Mouse (Mus musculus) B cell, adult 62 days (primary cell): ENCODE data around the gene Hexim1. TPM values are rescaled to one million over a fixed set of nuclear protein-coding genes. Genes with fewer than 3 reads are reported as not detected.

Experiments used
- total RNA-seq: library from RNA; stranded (reverse); gene quantifications from 4 replicates; pipeline ENCODE4 v1.2.4, GENCODE M21; 2023

Gene Hexim1
- total RNA-seq: 58.8 to 66.9 TPM (median 59.9 TPM) in 4 replicates

DNA sequence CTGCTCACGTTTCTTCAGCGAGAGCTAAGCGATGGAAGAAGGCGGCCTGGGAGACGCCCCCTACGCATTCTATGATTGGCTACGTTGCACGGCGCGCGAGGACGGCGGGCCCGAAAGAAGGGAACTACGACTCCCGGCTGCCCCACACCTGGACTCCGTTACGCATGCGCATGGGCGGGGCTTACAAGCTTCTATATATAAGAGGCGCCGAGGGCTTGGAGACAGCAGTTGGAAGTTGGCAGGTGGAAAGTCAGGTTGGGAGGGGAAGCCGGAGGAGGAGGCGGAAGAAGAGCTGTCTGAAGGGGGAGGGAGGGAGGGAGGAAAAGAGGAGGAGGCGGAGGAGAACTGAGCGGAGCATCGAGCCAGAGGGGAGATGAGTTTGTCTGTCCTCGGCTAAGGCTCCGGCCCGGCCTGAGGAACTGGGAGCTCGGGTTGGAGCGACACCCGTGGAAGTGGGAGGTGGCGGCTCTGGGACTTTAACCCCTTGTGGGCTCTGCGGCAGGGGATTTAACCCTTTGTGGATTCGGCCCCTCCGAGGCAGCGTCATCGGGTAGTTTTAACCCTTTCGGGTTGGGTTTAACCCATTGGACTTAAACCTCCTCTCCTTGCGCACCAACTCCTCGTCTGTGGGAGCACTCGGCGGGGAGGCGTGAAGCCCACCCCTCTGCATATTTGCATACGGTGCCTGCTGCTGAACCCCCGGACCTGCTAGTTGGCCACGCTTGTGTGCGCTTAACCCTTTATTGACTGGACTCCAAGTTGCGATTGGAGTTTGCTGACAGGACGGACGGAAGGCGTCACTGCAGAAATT is at the start of gene Hexim1:
TSS of gene Hexim1 (plus strand) at position 224 of the 811 bp plus-strand sequence.

GRCm38 (mm10) chr11:103101481-103101865 is 14.6 kb upstream of the Hexim1 start, which contains the start of the genes Plcd3 and Acbd4:
Plcd3 (minus strand) TSS chr11:103101658.
Acbd4 (plus strand) TSS chr11:103101682.

GRCm38 (mm10) chr11:103131701-103132575 is 15.9 kb downstream of the Hexim1 start, which contains the start of gene Hexim2:
Hexim2 (plus strand) TSS chr11:103132429.

Other genes with a start within 250 kb of the Hexim1 start
- 133 to 168 TPM (median 155 TPM) in 4 replicates for gene Eftud2, start 235.2 kb upstream of the Hexim1 start, total RNA-seq
- gene Ccdc103, start 235.0 kb upstream of the Hexim1 start, total RNA-seq: not detected in 4 replicates
- gene Fam187a, start 231.1 kb upstream of the Hexim1 start, total RNA-seq: not detected in 4 replicates
- not detected in 4 replicates for gene Gfap, start 215.3 kb upstream of the Hexim1 start, total RNA-seq
- gene Kif18b, start 191.1 kb upstream of the Hexim1 start, total RNA-seq: 0.38 to 0.83 TPM (median 0.46 TPM) in 4 replicates
- gene C1ql1, start 169.5 kb upstream of the Hexim1 start, total RNA-seq: not detected in 4 replicates
- 64.9 to 70.9 TPM (median 67.6 TPM) in 4 replicates for gene Nmt1, start 88.0 kb upstream of the Hexim1 start, total RNA-seq
- gene Dcakd, start 87.9 kb upstream of the Hexim1 start, total RNA-seq: 13.1 to 16.8 TPM (median 14.1 TPM) in 4 replicates
- 2.2 to 3.2 TPM (median 2.7 TPM) in 4 replicates for gene Plcd3, start 14.6 kb upstream of the Hexim1 start, total RNA-seq
- gene Acbd4, start 14.5 kb upstream of the Hexim1 start, total RNA-seq: 46.9 to 51.0 TPM (median 48.0 TPM) in 4 replicates
- 2.2 to 7.7 TPM (median 4.4 TPM) in 4 replicates for gene Hexim2, start 16.2 kb downstream of the Hexim1 start, total RNA-seq
- 348 to 376 TPM (median 367 TPM) in 4 replicates for gene Fmnl1, start 54.9 kb downstream of the Hexim1 start, total RNA-seq
- not detected in 4 replicates for gene 1700023F06Rik, start 92.3 kb downstream of the Hexim1 start, total RNA-seq
- gene Spata32, start 102.2 kb downstream of the Hexim1 start, total RNA-seq: not detected in 4 replicates
- gene Map3k14, start 151.2 kb downstream of the Hexim1 start, total RNA-seq: 57.5 to 61.4 TPM (median 60.1 TPM) in 4 replicates
- 83.5 to 99.1 TPM (median 92.5 TPM) in 4 replicates for gene Arhgap27, start 247.5 kb downstream of the Hexim1 start, total RNA-seq